Mouse (Mus musculus) hindbrain, embryonic 12.5 days (tissue): ENCODE measurements around the gene Zfhx3. TPM values are rescaled to one million over a fixed set of nuclear protein-coding genes. Genes with fewer than 3 reads are reported as not detected.

Source experiments
- ATAC-seq: fragments of 200-750 bp; cut with Nextera tagmentation; 2 replicates; pipeline ENCODE4 v1.8.0; 2017; ENCODE audit warnings: moderate TSS enrichment; ENCODE audit not compliant: low FRiP score
- H3K27ac ChIP-seq: fragments of 300-500 bp; sonication (generic); 2 replicates; pipeline ENCODE4 v1.5.1; 2016; ENCODE audit warnings: mild to moderate bottlenecking
- H3K27me3 ChIP-seq: fragments of 300-500 bp; sonication (generic); 2 replicates; pipeline ENCODE4 v1.6.1; 2016; ENCODE audit warnings: mild to moderate bottlenecking
- H3K36me3 ChIP-seq: fragments of 300-500 bp; sonication (generic); 2 replicates; pipeline ENCODE4 v1.6.1; 2016; ENCODE audit warnings: mild to moderate bottlenecking
- H3K4me1 ChIP-seq: fragments of 300-500 bp; sonication (generic); 2 replicates; pipeline ENCODE4 v1.6.1; 2016
- H3K4me2 ChIP-seq: fragments of 300-500 bp; sonication (generic); replicated peaks from 2 replicates; pipeline ENCODE4 v1.6.1; 2016; ENCODE audit warnings: mild to moderate bottlenecking
- H3K4me3 ChIP-seq: fragments of 300-500 bp; sonication (generic); 2 replicates; pipeline ENCODE4 v1.5.1; 2016; ENCODE audit warnings: mild to moderate bottlenecking
- H3K9ac ChIP-seq: fragments of 300-500 bp; sonication (generic); 2 replicates; pipeline ENCODE4 v1.6.1; 2016; ENCODE audit warnings: mild to moderate bottlenecking, moderate library complexity
- H3K9me3 ChIP-seq: fragments of 300-500 bp; sonication (generic); replicated peaks from 2 replicates; pipeline ENCODE4 v1.6.1; 2016; ENCODE audit warnings: mild to moderate bottlenecking
- WGBS: fragments of 180-500 bp; shearing (Covaris S2); methylation state at CpG from one replicate; pipeline ENCODE4 v1.1.7; 2016; 5-methylcytosine and 5-hydroxymethylcytosine counted together
- polyA plus RNA-seq: library from polyadenylated mRNA; unstranded; fragments of >200 nt; fragmentation: Nextera tagmentation; extraction: Ambion mirVana; gene quantifications from 2 replicates; pipeline ENCODE4 v1.2.1, GENCODE M21; 2016

Gene Zfhx3
- polyA plus RNA-seq, 1 experiment from 2014 or later, result 56.8 TPM

DNA sequence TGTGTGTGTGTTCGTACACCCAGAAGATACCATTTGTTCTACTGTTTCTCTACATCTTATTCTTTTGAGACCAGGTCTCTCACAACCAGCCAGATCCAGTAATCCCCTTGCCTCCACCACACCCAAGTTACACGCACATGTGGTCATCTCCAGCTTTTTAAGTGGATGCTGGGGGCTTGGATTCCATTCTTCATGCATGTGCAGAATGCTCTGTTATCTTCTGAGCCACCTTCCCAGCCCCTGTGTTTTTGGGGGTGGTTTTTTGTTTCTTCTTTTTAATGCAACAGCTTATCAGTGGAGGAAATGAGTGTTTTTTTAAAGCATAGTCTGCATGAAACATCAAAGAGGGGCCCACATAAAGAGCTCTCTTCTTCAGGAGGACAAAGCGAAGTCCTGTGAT, 639.8 kb downstream of the Zfhx3 start:
- Histone ChIP-seq H3K27ac (no peak overlapping the region), H3K9ac (no peak overlapping the region), H3K27me3 (peaks cover 6% of the 10 kb centered on the region), H3K36me3 (no peaks in the 10 kb centered on the region), H3K9me3 (no peaks in the 10 kb centered on the region), H3K4me3 (no peak overlapping the region), H3K4me2 (no peak overlapping the region), H3K4me1 (peaks cover 15% of the 10 kb centered on the region)
- WGBS, result 85% methylated on average over 3 of the region's 3 CpGs
- ATAC-seq, result no peak

DNA sequence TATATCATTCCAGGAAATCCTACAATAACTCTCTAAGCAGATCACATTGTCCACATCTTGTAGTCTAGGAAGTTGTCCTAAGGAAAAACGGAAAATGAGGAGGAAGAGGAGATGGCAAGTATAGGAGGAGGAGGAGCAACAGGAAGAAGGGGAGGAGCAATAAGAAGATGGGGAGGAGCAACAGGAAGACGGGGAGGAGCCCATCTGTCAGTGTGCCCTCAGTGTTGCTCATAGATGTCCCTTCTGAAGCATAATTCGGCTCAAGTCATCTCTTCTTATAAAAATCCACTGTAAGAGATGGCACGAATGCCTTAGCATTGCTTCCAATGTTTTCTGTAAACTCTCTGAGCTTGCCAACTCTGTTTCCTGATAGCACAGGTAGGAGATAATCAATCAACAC, 640.8 kb downstream of the Zfhx3 start:
- H3K9ac ChIP-seq, result no peak overlapping the region
- WGBS, result 89% methylated on average over 4 of the region's 4 CpGs
- peaks cover 3% of the 10 kb centered on the region; the same call in 1 of the 2 replicates for H3K27me3 ChIP-seq
- peaks cover 8% of the 10 kb centered on the region for H3K4me1 ChIP-seq
- no peak overlapping the region for H3K4me2 ChIP-seq
- H3K27ac ChIP-seq, result no peak overlapping the region
- no peaks in the 10 kb centered on the region for H3K9me3 ChIP-seq
- H3K4me3 ChIP-seq, result no peak overlapping the region
- no peaks in the 10 kb centered on the region for H3K36me3 ChIP-seq
- ATAC-seq, result no peak

DNA sequence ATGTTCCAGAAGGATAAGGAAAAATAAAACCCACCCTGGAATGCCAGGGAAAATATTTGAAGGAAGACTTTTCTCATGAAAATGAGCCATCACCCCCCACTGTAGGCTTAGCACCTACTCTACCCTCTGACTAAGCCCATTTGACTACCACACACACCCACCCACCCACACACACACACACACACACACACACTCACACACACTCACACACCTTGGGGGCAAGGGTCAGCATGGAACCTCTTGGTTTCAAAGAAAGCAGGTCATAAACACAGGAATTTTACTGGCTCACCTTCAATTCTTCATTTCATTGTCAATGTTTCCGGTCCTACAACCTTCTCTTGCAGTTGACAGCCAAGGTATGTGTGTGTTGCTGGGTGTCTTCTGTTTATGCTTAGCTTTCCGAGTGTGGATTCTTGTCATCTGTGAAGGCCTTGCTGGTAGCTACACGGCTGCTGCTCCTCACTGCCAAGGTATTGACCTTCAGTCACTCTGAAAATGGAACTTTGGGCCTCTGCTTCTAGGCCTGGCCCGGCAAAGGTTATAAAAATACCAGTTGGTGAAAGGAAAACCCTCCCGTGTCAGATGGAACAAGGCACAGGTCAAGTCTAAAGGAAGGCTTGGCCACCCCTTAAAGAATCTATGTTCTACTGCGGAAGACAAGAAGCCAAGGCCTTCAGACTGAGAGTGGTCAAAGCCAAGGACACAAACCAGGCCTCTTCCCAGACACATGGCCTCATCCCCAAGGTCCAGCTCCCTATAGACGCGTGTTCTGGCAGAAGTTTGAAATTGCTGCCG, 641.6 kb downstream of the Zfhx3 start:
- Histone ChIP-seq H3K27me3 (peaks cover under 1% of the 10 kb centered on the region; the same call in 1 of the 2 replicates), H3K9me3 (no peaks in the 10 kb centered on the region), H3K4me3 (no peak overlapping the region), H3K4me1 (0 out of 2 replicates have a peak, but pooled peaks cover 4% of the 10 kb centered on the region), H3K9ac (no peak overlapping the region), H3K27ac (no peak overlapping the region), H3K4me2 (no peak overlapping the region), H3K36me3 (no peaks in the 10 kb centered on the region)
- ATAC-seq, result no peak
- WGBS, result 78% methylated on average over 9 of the region's 9 CpGs

DNA sequence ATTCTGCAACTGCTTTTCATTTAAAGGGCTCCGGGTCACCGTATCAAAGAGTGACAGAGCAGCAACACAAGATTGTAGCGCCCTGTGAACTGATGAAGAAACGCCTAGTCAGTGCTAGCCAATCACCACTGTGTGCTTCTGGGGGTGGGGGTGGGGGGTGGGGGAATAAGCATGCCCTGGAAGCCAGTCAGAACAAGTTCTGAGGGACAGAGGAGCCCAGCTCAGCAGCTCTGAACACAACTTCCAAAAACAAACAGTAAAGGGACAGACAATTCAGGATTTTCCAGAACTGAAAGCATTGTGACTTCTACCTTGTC, 642.2 kb downstream of the Zfhx3 start:
- Histone ChIP-seq H3K4me1 (0 out of 2 replicates have a peak, but pooled peaks cover 4% of the 10 kb centered on the region), H3K9ac (no peak overlapping the region), H3K4me2 (no peak overlapping the region), H3K9me3 (no peaks in the 10 kb centered on the region), H3K27ac (no peak overlapping the region), H3K36me3 (no peaks in the 10 kb centered on the region), H3K27me3 (no peaks in the 10 kb centered on the region), H3K4me3 (no peak overlapping the region)
- 64% methylated on average over 4 of the region's 4 CpGs for WGBS
- ATAC-seq, result no peak

DNA sequence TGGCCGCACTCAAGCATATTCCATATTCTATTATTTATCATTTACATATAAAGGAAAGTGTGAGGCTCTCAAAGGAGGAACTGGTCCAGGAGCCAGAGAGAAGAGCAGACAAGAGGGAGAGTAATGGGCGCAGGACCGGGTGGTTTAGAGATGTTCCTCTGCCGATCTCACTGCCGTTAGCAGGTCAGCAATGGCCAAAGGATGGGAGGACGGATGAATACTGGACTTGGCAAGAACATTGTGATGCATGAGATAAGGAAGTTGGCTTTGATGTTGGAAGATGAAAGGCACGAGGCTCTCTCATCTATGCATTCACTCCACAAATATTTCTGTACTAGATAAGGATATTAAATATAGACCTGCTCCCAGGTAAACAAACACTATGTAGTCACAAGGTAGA, 648.6 kb downstream of the Zfhx3 start:
- no peaks in the 10 kb centered on the region for H3K36me3 ChIP-seq
- no peak overlapping the region for H3K27ac ChIP-seq
- H3K4me1 ChIP-seq, result peaks cover 25% of the 10 kb centered on the region
- no peak overlapping the region for H3K4me3 ChIP-seq
- WGBS, result 96% methylated on average over 7 of the region's 7 CpGs
- ATAC-seq, result no peak
- no peak overlapping the region for H3K4me2 ChIP-seq
- H3K9ac ChIP-seq, result no peak overlapping the region
- H3K27me3 ChIP-seq, result 0 out of 2 replicates have a peak, but pooled peaks cover 4% of the 10 kb centered on the region
- no peaks in the 10 kb centered on the region for H3K9me3 ChIP-seq

DNA sequence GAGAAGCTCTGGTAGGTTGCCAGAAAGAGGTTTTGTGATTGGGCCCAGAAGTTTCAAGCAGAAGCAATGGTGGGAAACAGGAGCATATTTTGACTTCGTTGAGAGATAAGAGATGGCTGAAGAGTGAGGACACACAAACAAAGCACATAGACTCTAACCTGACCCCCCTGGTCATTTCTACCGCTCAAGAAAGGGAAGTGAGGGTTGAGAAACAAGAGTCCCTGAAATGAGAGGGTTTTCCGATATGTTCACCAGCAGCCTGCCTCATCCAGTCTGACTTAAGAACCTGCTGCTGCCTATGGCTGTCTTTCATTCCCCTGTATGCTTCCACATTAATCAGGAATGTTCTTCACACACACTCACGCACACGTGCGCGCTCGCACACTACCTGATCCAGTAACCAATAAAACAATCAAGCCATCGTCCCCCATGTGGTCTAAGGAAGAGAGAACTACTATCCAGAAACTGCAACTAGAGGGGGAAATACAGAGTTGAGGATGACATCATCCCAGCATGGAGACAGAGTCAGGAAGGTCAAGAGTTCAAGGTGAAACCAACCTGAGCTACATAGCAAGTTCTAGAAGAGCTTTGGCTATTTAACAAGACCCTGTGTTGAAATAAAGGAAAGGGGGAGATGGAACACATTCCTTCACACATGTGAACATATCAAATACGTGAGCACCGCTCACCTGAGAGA, 649.7 kb downstream of the Zfhx3 start:
- no peaks in the 10 kb centered on the region for H3K36me3 ChIP-seq
- peaks cover 25% of the 10 kb centered on the region for H3K4me1 ChIP-seq
- no peaks in the 10 kb centered on the region for H3K9me3 ChIP-seq
- no peak overlapping the region for H3K9ac ChIP-seq
- no peak overlapping the region for H3K4me2 ChIP-seq
- 95% methylated on average over 11 of the region's 11 CpGs for WGBS
- no peak for ATAC-seq
- no peak overlapping the region; the same call in 1 of the 2 replicates for H3K27ac ChIP-seq
- no peak overlapping the region for H3K4me3 ChIP-seq
- H3K27me3 ChIP-seq, result 0 out of 2 replicates have a peak, but pooled peaks cover 4% of the 10 kb centered on the region

DNA sequence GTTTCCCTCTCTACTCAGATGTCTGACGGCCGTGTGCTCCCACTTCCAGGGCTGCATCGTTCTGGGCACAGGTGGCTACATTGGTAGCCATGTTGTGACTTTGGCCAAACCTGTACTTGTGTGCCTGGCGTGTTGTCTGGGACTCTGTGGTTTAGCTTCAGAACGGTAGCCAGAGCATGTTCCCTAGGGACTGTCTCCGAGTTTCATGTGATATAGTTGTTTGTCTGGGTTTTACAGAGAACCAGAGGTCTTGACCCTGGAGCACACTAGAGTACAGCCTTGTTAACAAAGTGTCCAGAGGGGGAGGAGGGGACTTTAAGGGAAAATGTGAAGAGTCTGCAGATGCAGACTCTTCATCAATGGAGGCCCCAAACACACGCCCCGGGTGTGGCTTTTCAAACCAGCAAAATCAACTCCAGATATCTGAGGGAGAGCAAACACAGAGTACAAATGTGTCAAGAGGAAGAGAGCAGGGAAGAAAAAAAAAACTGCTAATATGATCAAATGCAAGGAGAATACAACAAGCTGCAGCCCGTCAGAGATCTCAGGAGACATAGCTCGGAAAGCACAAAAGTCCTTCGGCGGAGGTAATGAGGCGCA, 650.6 kb downstream of the Zfhx3 start:
- Histone ChIP-seq H3K4me1 (peaks cover 25% of the 10 kb centered on the region), H3K9ac (no peak overlapping the region), H3K9me3 (no peaks in the 10 kb centered on the region), H3K4me3 (no peak overlapping the region), H3K27me3 (0 out of 2 replicates have a peak, but pooled peaks cover 4% of the 10 kb centered on the region), H3K27ac (no peak overlapping the region), H3K36me3 (no peaks in the 10 kb centered on the region), H3K4me2 (no peak overlapping the region)
- WGBS, result 40% methylated on average over 13 of the region's 13 CpGs
- no peak for ATAC-seq

DNA sequence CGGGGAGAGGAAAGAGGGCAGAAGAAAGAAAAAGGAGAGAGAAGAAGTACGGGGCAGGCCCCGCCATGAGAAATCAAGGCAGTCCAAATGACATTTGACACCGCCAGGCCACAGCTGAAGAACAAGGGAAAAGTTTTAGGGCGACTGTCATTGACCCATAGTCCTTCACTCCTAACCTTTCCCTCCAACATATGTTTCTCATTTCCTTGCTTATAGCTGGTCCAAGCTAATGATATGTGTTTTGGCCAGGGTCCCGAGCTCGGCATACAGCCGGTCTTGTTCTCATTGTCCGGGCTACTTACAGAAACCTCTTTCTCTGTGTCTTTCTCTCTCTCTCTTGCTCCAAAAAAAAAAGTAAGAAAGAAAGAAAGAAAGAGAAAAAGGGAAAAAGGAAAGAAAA, 651.4 kb downstream of the Zfhx3 start:
- Histone ChIP-seq H3K27ac (peak overlapping the region; percentile 44; the same call in 1 of the 2 replicates), H3K4me1 (peaks cover 25% of the 10 kb centered on the region), H3K9ac (no peak overlapping the region), H3K36me3 (no peaks in the 10 kb centered on the region), H3K27me3 (0 out of 2 replicates have a peak, but pooled peaks cover 4% of the 10 kb centered on the region), H3K4me2 (no peak overlapping the region), H3K9me3 (no peaks in the 10 kb centered on the region), H3K4me3 (no peak overlapping the region)
- no peak for ATAC-seq
- 51% methylated on average over 9 of the region's 9 CpGs for WGBS

DNA sequence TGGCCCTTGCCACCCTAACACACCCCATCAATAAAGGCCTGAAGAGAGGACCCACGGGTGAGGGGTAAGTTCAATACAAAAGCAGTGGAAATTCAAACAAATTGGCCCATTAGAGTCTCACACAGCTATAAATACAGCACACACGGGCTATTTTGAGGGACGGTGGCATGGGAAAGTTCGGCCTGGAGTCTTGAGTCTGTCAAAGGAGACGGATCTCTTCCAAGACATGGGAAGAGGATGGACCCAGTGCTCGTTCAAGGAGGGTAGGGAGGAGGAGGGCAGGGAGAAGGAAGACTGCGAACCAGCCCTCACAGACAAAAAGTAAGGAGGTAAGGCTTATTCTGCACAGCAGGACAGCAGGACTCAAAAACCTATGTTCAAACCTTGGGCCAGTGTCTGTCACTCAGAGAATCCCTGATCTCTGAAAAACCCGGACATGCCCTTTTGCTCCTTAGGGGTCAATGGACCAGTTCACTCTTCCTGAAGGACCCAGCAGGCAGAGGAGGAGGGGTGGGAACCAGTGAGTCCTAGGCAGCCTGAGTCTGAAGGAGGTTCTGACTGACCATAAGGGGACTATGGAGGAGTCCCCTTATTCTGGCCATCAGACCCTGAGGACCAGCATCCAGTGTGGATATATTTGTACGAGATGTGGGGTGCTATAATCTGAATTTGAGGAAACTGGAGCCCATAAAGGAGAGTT, 652.1 kb downstream of the Zfhx3 start:
- no peaks in the 10 kb centered on the region for H3K9me3 ChIP-seq
- peak overlapping the region; percentile 50; the same call in 1 of the 2 replicates for H3K27ac ChIP-seq
- H3K36me3 ChIP-seq, result no peaks in the 10 kb centered on the region
- WGBS, result 34% methylated on average over 9 of the region's 9 CpGs
- ATAC-seq, result no peak
- H3K9ac ChIP-seq, result no peak overlapping the region
- H3K27me3 ChIP-seq, result 0 out of 2 replicates have a peak, but pooled peaks cover 4% of the 10 kb centered on the region
- peaks cover 25% of the 10 kb centered on the region for H3K4me1 ChIP-seq
- H3K4me2 ChIP-seq, result no peak overlapping the region
- H3K4me3 ChIP-seq, result no peak overlapping the region

DNA sequence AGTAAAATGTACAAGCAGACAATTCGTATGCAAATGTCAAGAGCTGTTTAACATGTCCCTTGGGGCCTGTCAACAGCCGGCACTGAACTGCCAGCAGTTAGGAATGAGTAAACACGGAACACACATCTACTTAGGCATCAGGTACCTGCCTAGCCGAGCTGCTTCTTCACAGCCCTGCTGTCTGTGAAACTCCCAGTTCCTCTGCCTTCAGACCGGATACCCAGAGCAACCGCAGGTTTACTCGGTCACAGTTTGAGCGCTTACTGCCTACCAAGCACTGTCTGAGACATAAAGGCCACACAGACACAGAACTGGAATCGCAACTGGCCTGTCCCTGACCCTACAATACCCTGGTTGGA, 652.6 kb downstream of the Zfhx3 start:
- no peaks in the 10 kb centered on the region for H3K9me3 ChIP-seq
- 0 out of 2 replicates have a peak, but pooled peaks cover 4% of the 10 kb centered on the region for H3K27me3 ChIP-seq
- 44% methylated on average over 9 of the region's 9 CpGs for WGBS
- H3K4me1 ChIP-seq, result peaks cover 25% of the 10 kb centered on the region
- no peak overlapping the region for H3K9ac ChIP-seq
- H3K36me3 ChIP-seq, result no peaks in the 10 kb centered on the region
- ATAC-seq, result no peak
- H3K4me3 ChIP-seq, result no peak overlapping the region
- H3K4me2 ChIP-seq, result no peak overlapping the region
- peak overlapping the region; percentile 50; the same call in 1 of the 2 replicates for H3K27ac ChIP-seq

DNA sequence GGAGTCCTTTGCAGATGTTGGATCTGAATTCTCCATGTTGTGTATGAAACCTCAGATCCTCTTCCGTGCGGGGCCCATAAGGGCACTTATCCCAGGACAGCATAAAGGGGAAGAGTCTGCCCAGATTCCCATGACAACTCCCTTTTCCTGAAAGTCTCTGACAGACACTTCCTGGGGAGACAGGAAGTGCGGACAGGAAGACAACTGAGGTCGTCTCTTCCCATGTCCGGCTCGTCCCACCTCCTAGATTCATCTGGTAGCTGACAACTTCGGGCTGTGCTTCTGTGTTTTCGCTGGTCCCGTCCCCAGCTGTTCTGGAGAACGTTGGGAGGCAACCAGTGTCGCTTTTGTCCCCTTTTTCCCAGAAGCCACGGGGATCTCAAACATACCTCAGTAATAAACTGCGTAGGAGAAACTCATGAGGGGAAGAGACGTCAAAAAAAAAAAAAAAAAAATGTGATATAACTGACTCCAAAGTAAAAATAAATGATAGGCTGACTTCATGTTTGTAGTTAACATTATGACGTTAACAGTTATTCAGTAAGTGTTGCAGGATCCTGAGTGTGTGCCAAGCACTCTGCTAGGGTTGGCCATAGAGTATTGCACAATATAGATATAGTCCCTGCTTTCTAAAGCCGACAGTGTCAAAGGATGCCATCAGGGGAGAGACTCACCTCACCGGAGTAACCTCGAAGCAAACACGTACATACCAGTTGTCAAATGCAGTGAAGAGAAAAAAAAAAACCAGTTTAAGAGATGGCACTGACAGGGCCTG, 653.5 kb downstream of the Zfhx3 start:
- Histone ChIP-seq H3K4me2 (no peak overlapping the region), H3K27ac (no peak overlapping the region), H3K36me3 (no peaks in the 10 kb centered on the region), H3K9ac (no peak overlapping the region), H3K4me3 (no peak overlapping the region), H3K4me1 (peaks cover 25% of the 10 kb centered on the region), H3K9me3 (no peaks in the 10 kb centered on the region), H3K27me3 (0 out of 2 replicates have a peak, but pooled peaks cover 4% of the 10 kb centered on the region)
- WGBS, result 82% methylated on average over 19 of the region's 19 CpGs
- no peak for ATAC-seq
